Mouse (Mus musculus): ENCODE data around the gene BC024978.

DNA sequence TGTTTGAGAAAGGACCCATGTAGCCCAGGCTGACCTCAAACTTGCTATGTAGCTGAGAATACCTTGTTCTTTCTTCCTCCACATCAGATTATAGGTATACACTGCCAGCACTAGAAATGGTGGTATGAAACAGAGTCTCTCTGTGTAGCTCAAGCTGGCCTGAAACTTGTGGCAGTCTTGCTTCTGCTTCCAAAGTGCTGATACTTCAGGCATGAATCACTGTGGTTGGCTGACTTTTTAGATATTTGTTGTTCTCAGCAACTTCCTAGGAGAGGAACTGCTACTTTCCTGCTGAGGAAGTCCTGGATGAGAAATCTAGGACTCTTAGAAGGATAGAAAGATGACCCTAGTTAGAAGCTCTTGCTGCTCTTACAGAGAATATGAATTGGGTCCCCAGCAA, 2.8 kb downstream of the BC024978 start:
- TF ChIP-seq CTCF (IDR thresholded peaks at IDR 0.05; ENCODE audit: insufficient read depth, low read length), result no peak
- TF ChIP-seq POLR2A (IDR thresholded peaks at IDR 0.05; ENCODE audit: borderline replicate concordance, extremely low read depth, low read depth, low read length), result no peak
